Mouse (Mus musculus) MEL (cell line): ENCODE results near the gene Samm50.

ENCODE experiments used
- BHLHE40 ChIP-seq: IDR thresholded peaks from 2 replicates; pipeline ENCODE4 v1.6.1; 2012; ENCODE audit warnings: low read depth, mild to moderate bottlenecking, inconsistent platforms, low read length, improper control_type of control experiment, borderline replicate concordance
- CTCF ChIP-seq, 3 experiments: IDR thresholded peaks in 2 of 3; conservative IDR thresholded peaks in 1 of 3; 2 replicates each; pipeline ENCODE4 v1.5.1; 2011 to 2012; ENCODE audit warnings: low read length in 3 of 3, low read depth in 2 of 3, mild to moderate bottlenecking in 2 of 3, improper control_type of control experiment in 1 of 3, inconsistent platforms in 1 of 3, mixed read lengths in 1 of 3, moderate library complexity in 1 of 3; ENCODE audit not compliant: control insufficient read depth in 1 of 3, insufficient read depth in 1 of 3, poor library complexity in 1 of 3, severe bottlenecking in 1 of 3
- MYC ChIP-seq: IDR thresholded peaks from 2 replicates; pipeline ENCODE4 v1.6.1; 2011; ENCODE audit warnings: low read depth, mild to moderate bottlenecking, low read length, improper control_type of control experiment, moderate library complexity

- no peak for TF ChIP-seq CTCF (IDR thresholded peaks at IDR 0.05 in 2 of 3, conservative IDR thresholded peaks at IDR 0.05 in 1 of 3; ENCODE audit: control insufficient read depth in 1 of 3, insufficient read depth in 1 of 3, low read depth in 2 of 3, low read length in 3 of 3, poor library complexity in 1 of 3, severe bottlenecking in 1 of 3)
- no peak for TF ChIP-seq BHLHE40
- TF ChIP-seq MYC: no peak
These were observed 71.5 kb downstream of the Samm50 start for GRCm38 (mm10) chr15:84263573-84263972.
